Comparison of ENCODE assay signal across 8 mouse cellular contexts in the genomic region with DNA sequence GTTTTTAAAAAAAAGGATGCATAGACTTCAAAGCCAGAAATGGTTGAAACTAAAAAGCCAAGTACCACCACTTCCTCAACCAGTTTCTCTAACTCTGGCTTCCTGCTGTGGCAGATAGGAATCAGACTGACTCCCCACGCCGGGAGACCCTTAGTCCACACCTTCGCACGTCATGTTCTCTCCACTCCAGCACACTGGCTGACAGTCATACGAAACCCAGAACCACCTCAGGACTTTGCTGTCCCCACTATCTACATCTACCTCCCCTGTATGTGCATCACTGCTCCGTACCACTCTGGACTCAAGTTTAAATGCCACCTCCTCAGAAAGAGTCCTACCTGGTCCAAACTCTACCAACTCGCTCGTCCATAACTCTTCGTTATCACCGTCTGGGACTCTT. TPM values are rescaled to one million over a fixed set of nuclear protein-coding genes. Genes with fewer than 3 reads are reported as not detected.
DNase-seq lines count a peak whose midpoint lies in the region; ATAC-seq lines count a peak whose summit lies in the region.
"Had no signal": no experiment of that assay in that cellular context is flagged by ENCODE, and none has a peak within 500 bp of the region (broad histone marks: within the 10 kb centered on the region; RNA-seq: fewer than 3 reads in every experiment).

No protein-coding gene starts in this region.

- 90% methylated on average over 10 of the region's 10 CpGs for WGBS in midbrain, embryonic 10.5 days
- WGBS in midbrain, embryonic 11.5 days: 90% methylated on average over 10 of the region's 10 CpGs
- 89% methylated on average over 10 of the region's 10 CpGs for WGBS in embryonic facial prominence, embryonic 12.5 days
- 68% methylated on average over 10 of the region's 10 CpGs for WGBS in intestine, embryonic 14.5 days
- 90% methylated on average over 10 of the region's 10 CpGs for whole genome bisulfite sequencing in neural tube, embryonic 14.5 days

- ATAC-seq in midbrain, embryonic 11.5 days (ENCODE audit: low FRiP score): no peak
- ATAC-seq in embryonic facial prominence, embryonic 12.5 days (ENCODE audit: insufficient number of reproducible peaks, insufficient read depth, low FRiP score, low TSS enrichment): no peak
- ATAC-seq in intestine, embryonic 14.5 days (replicated peaks; ENCODE audit: low FRiP score, low TSS enrichment, low read depth): no peak
- no peak for ATAC-seq in neural tube, embryonic 14.5 days (ENCODE audit: low read depth)

- no peak overlapping the region for H3K4me2 ChIP-seq in midbrain, embryonic 11.5 days
- H3K4me2 ChIP-seq in embryonic facial prominence, embryonic 12.5 days (replicated peaks): peak overlapping the region; percentile 56
- H3K4me2 ChIP-seq in intestine, embryonic 14.5 days (ENCODE audit: low read length): peak overlapping the region; percentile 57
- H3K4me2 ChIP-seq in neural tube, embryonic 14.5 days (ENCODE audit: low read depth, low read length): peak overlapping the region; percentile 56; the same call in 1 of the 2 replicates

- no peak overlapping the region for H3K9ac ChIP-seq in midbrain, embryonic 11.5 days (ENCODE audit: low read length)
- no peak overlapping the region for H3K9ac ChIP-seq in embryonic facial prominence, embryonic 12.5 days
- no peak overlapping the region for H3K9ac ChIP-seq in intestine, embryonic 14.5 days (ENCODE audit: low read length)
- H3K9ac ChIP-seq in neural tube, embryonic 14.5 days (replicated peaks; ENCODE audit: low read depth, low read length): no peak overlapping the region

- DNase-seq in midbrain, embryonic 10.5 days (ENCODE audit: low spot score): no peak
- no peak for DNase-seq in midbrain, embryonic 11.5 days (ENCODE audit: low spot score, missing footprints)
- DNase-seq in intestine, embryonic 14.5 days (ENCODE audit: low spot score): no peak
- no peak for DNase-seq in layer of hippocampus, postnatal 36 days
- no peak for DNase-seq in right cerebral cortex, adult 18-20 months

- no peaks in the 10 kb centered on the region for H3K27me3 ChIP-seq in midbrain, embryonic 10.5 days (ENCODE audit: low read depth, poor library complexity, severe bottlenecking)
- H3K27me3 ChIP-seq in midbrain, embryonic 11.5 days (ENCODE audit: control insufficient read depth, insufficient read depth, low read length): no peaks in the 10 kb centered on the region
- H3K27me3 ChIP-seq in embryonic facial prominence, embryonic 12.5 days: no peaks in the 10 kb centered on the region
- H3K27me3 ChIP-seq in intestine, embryonic 14.5 days (replicated peaks; ENCODE audit: control insufficient read depth, insufficient read depth, low read length): no peaks in the 10 kb centered on the region
- no peaks in the 10 kb centered on the region for H3K27me3 ChIP-seq in neural tube, embryonic 14.5 days (ENCODE audit: control insufficient read depth, insufficient read depth, low read length)

- H3K27ac ChIP-seq in midbrain, embryonic 10.5 days (replicated peaks): no peak overlapping the region
- no peak overlapping the region for H3K27ac ChIP-seq in midbrain, embryonic 11.5 days (ENCODE audit: low read depth, low read length)
- H3K27ac ChIP-seq in embryonic facial prominence, embryonic 12.5 days: no peak overlapping the region
- no peak overlapping the region for H3K27ac ChIP-seq in intestine, embryonic 14.5 days (ENCODE audit: low read depth)
- H3K27ac ChIP-seq in neural tube, embryonic 14.5 days (ENCODE audit: low read depth, low read length): no peak overlapping the region

- H3K4me1 ChIP-seq in midbrain, embryonic 10.5 days: peaks cover 22% of the 10 kb centered on the region
- H3K4me1 ChIP-seq in midbrain, embryonic 11.5 days (ENCODE audit: control insufficient read depth, insufficient read depth, low read length): peaks cover 10% of the 10 kb centered on the region
- H3K4me1 ChIP-seq in embryonic facial prominence, embryonic 12.5 days: no peaks in the 10 kb centered on the region
- 0 out of 2 replicates have a peak, but pooled peaks cover 5% of the 10 kb centered on the region for H3K4me1 ChIP-seq in intestine, embryonic 14.5 days (replicated peaks; ENCODE audit: control insufficient read depth, insufficient read depth, low read length)
- H3K4me1 ChIP-seq in neural tube, embryonic 14.5 days (ENCODE audit: control insufficient read depth, insufficient read depth, low read length): peaks cover 8% of the 10 kb centered on the region

- H3K9me3 ChIP-seq in midbrain, embryonic 10.5 days (replicated peaks): peaks cover 17% of the 10 kb centered on the region
- no peaks in the 10 kb centered on the region for H3K9me3 ChIP-seq in midbrain, embryonic 11.5 days (ENCODE audit: control insufficient read depth, low read length)
- H3K9me3 ChIP-seq in embryonic facial prominence, embryonic 12.5 days: no peaks in the 10 kb centered on the region
- no peaks in the 10 kb centered on the region for H3K9me3 ChIP-seq in intestine, embryonic 14.5 days (ENCODE audit: control insufficient read depth, low read length)
- H3K9me3 ChIP-seq in neural tube, embryonic 14.5 days (ENCODE audit: control insufficient read depth, low read length): no peaks in the 10 kb centered on the region

- H3K4me3 ChIP-seq in midbrain, embryonic 10.5 days: peak overlapping the region; percentile 65; the same call in 1 of the 2 replicates
- H3K4me3 ChIP-seq in midbrain, embryonic 11.5 days (ENCODE audit: low read depth, low read length): no peak overlapping the region
- H3K4me3 ChIP-seq in embryonic facial prominence, embryonic 12.5 days: no peak overlapping the region
- H3K4me3 ChIP-seq in intestine, embryonic 14.5 days (ENCODE audit: low read depth, low read length): 0 out of 2 replicates have a peak overlapping the region, but pooled peaks have one; percentile 49
- H3K4me3 ChIP-seq in neural tube, embryonic 14.5 days (ENCODE audit: low read depth, low read length): no peak overlapping the region

- H3K36me3 ChIP-seq in midbrain, embryonic 10.5 days: no peaks in the 10 kb centered on the region
- H3K36me3 ChIP-seq in midbrain, embryonic 11.5 days (ENCODE audit: control insufficient read depth, insufficient read depth, low read length): no peaks in the 10 kb centered on the region
- H3K36me3 ChIP-seq in embryonic facial prominence, embryonic 12.5 days: no peaks in the 10 kb centered on the region
- H3K36me3 ChIP-seq in intestine, embryonic 14.5 days (ENCODE audit: control insufficient read depth, insufficient read depth, low read length): no peaks in the 10 kb centered on the region
- no peaks in the 10 kb centered on the region for H3K36me3 ChIP-seq in neural tube, embryonic 14.5 days (ENCODE audit: control insufficient read depth, insufficient read depth, low read length)

RNA-seq across cellular contexts. Expression of a gene that starts 1.0 kb away (rescaled TPM):
- polyA plus RNA-seq in midbrain, embryonic 10.5 days (2016; fragmentation: Nextera tagmentation; extraction: Ambion mirVana): 0.21 and 0.51 TPM in 2 replicates
- polyA plus RNA-seq in midbrain, embryonic 11.5 days (2014; fragmentation: Nextera tagmentation; extraction: Ambion mirVana): 0.04 and 0.30 TPM in 2 replicates
- 0.08 TPM in 1 of 2 replicates, not detected in the other for polyA plus RNA-seq in embryonic facial prominence, embryonic 12.5 days (2016; fragmentation: Nextera tagmentation; extraction: Ambion mirVana)
- polyA plus RNA-seq in intestine, embryonic 14.5 days (2014; fragmentation: Nextera tagmentation; extraction: Ambion mirVana): 0.05 TPM in 1 of 2 replicates, not detected in the other
- 0.11 and 0.32 TPM in 2 replicates for polyA plus RNA-seq in neural tube, embryonic 14.5 days (2014; fragmentation: Nextera tagmentation; extraction: Ambion mirVana)
- total RNA-seq in layer of hippocampus, postnatal 36 days (2021): under 1 TPM in 1 of 2 experiments, not detected in 1; 0.23 TPM

RNA-seq across cellular contexts. Expression of a gene that starts 1.6 kb away (rescaled TPM):
- 2.1 and 2.8 TPM in 2 replicates for polyA plus RNA-seq in midbrain, embryonic 10.5 days (2016; fragmentation: Nextera tagmentation; extraction: Ambion mirVana)
- 1.8 and 2.0 TPM in 2 replicates for polyA plus RNA-seq in midbrain, embryonic 11.5 days (2014; fragmentation: Nextera tagmentation; extraction: Ambion mirVana)
- polyA plus RNA-seq in embryonic facial prominence, embryonic 12.5 days (2016; fragmentation: Nextera tagmentation; extraction: Ambion mirVana): 3.5 TPM in 2 replicates
- polyA plus RNA-seq in intestine, embryonic 14.5 days (2014; fragmentation: Nextera tagmentation; extraction: Ambion mirVana): 1.4 and 2.2 TPM in 2 replicates
- 6.2 and 7.3 TPM in 2 replicates for polyA plus RNA-seq in neural tube, embryonic 14.5 days (2014; fragmentation: Nextera tagmentation; extraction: Ambion mirVana)
- 10 to 100 TPM; 15.3 to 18.4 TPM for total RNA-seq in layer of hippocampus, postnatal 36 days (2021)

RNA-seq across cellular contexts. Expression of a gene that starts 32.9 kb away (rescaled TPM):
- polyA plus RNA-seq in midbrain, embryonic 10.5 days (2016; fragmentation: Nextera tagmentation; extraction: Ambion mirVana): 34.3 and 36.4 TPM in 2 replicates
- polyA plus RNA-seq in midbrain, embryonic 11.5 days (2014; fragmentation: Nextera tagmentation; extraction: Ambion mirVana): 22.8 and 27.2 TPM in 2 replicates
- polyA plus RNA-seq in embryonic facial prominence, embryonic 12.5 days (2016; fragmentation: Nextera tagmentation; extraction: Ambion mirVana): 32.4 TPM in 2 replicates
- 28.0 and 29.7 TPM in 2 replicates for polyA plus RNA-seq in intestine, embryonic 14.5 days (2014; fragmentation: Nextera tagmentation; extraction: Ambion mirVana)
- polyA plus RNA-seq in neural tube, embryonic 14.5 days (2014; fragmentation: Nextera tagmentation; extraction: Ambion mirVana): 27.0 and 29.6 TPM in 2 replicates
- total RNA-seq in layer of hippocampus, postnatal 36 days (2021): 10 to 100 TPM; 23.7 to 26.3 TPM

RNA-seq across cellular contexts. Expression of a gene that starts 34.4 kb away (rescaled TPM):
- not detected in 2 replicates for polyA plus RNA-seq in midbrain, embryonic 10.5 days (2016; fragmentation: Nextera tagmentation; extraction: Ambion mirVana)
- polyA plus RNA-seq in midbrain, embryonic 11.5 days (2014; fragmentation: Nextera tagmentation; extraction: Ambion mirVana): 0.06 TPM in 1 of 2 replicates, not detected in the other
- 0.04 and 0.09 TPM in 2 replicates for polyA plus RNA-seq in embryonic facial prominence, embryonic 12.5 days (2016; fragmentation: Nextera tagmentation; extraction: Ambion mirVana)
- 0.04 TPM in 1 of 2 replicates, not detected in the other for polyA plus RNA-seq in intestine, embryonic 14.5 days (2014; fragmentation: Nextera tagmentation; extraction: Ambion mirVana)
- 0.12 and 0.23 TPM in 2 replicates for polyA plus RNA-seq in neural tube, embryonic 14.5 days (2014; fragmentation: Nextera tagmentation; extraction: Ambion mirVana)
- not detected for total RNA-seq in layer of hippocampus, postnatal 36 days (2021)
- total RNA-seq: layer of hippocampus, postnatal 25 days had no signal

Comparison
In these comparisons a context has a peak if more than half of its experiments do, and no peak if none do; other contexts are left out.
1. H3K4me3 ChIP-seq: peak in midbrain, embryonic 10.5 days (single experiment) and intestine, embryonic 14.5 days (single experiment); none in midbrain, embryonic 11.5 days (single experiment), embryonic facial prominence, embryonic 12.5 days (single experiment) and neural tube, embryonic 14.5 days (single experiment).